Mouse (Mus musculus) thymus, adult 2 months (tissue): ENCODE data around the gene Pced1b. TPM values are rescaled to one million over a fixed set of nuclear protein-coding genes. Genes with fewer than 3 reads are reported as not detected.

ENCODE experiments used
- DNase-seq: peaks from one replicate; pipeline ENCODE4 v3.0.0; 2021
- H3K27ac ChIP-seq: fragments of 200-500 bp; 2 replicates; pipeline ENCODE4 v1.5.1; 2012; ENCODE audit warnings: low read length, control low read depth; ENCODE audit not compliant: control insufficient read depth, insufficient read depth
- H3K27me3 ChIP-seq: fragments of 200-500 bp; 2 replicates; pipeline ENCODE4 v1.6.1; 2012; ENCODE audit warnings: mild to moderate bottlenecking, low read length, moderate library complexity, mixed read lengths; ENCODE audit not compliant: control insufficient read depth, insufficient read depth
- H3K36me3 ChIP-seq: fragments of 200-500 bp; 2 replicates; pipeline ENCODE4 v1.6.1; 2012; ENCODE audit warnings: mild to moderate bottlenecking, low read length, moderate library complexity; ENCODE audit not compliant: control insufficient read depth, insufficient read depth
- H3K4me1 ChIP-seq: fragments of 200-500 bp; replicated peaks from 2 replicates; pipeline ENCODE4 v1.6.1; 2012; ENCODE audit warnings: low read length; ENCODE audit not compliant: control insufficient read depth, insufficient read depth
- H3K4me3 ChIP-seq: fragments of 200-500 bp; 2 replicates; pipeline ENCODE4 v1.5.1; 2012; ENCODE audit warnings: mild to moderate bottlenecking, low read length, control low read depth, moderate library complexity; ENCODE audit not compliant: control insufficient read depth, insufficient read depth
- CTCF ChIP-seq: fragments of 200-500 bp; IDR thresholded peaks from 2 replicates; pipeline ENCODE4 v1.5.1; 2012; ENCODE audit warnings: mild to moderate bottlenecking, control low read depth, low read length, moderate library complexity, borderline replicate concordance; ENCODE audit not compliant: control insufficient read depth, poor library complexity, insufficient read depth; ENCODE audit errors: extremely low read depth
- POLR2A ChIP-seq: fragments of 200-500 bp; IDR thresholded peaks from 2 replicates; pipeline ENCODE4 v1.6.1; 2012; ENCODE audit warnings: mild to moderate bottlenecking, low read length, control low read depth, moderate library complexity; ENCODE audit not compliant: control insufficient read depth, poor library complexity, insufficient read depth; ENCODE audit errors: extremely low read depth
- WGBS: fragments of 180-500 bp; shearing (Covaris S2); methylation state at CpG from one replicate; pipeline ENCODE4 v1.1.7; 2018; 5-methylcytosine and 5-hydroxymethylcytosine counted together
- polyA plus RNA-seq: library from polyadenylated mRNA; depleted of rRNA; stranded (reverse); fragments of >200 nt; gene quantifications from 2 replicates; pipeline ENCODE4 v1.2.3, GENCODE M21; 2012

Gene Pced1b
- polyA plus RNA-seq, 1 experiment = 26.7 TPM

DNA sequence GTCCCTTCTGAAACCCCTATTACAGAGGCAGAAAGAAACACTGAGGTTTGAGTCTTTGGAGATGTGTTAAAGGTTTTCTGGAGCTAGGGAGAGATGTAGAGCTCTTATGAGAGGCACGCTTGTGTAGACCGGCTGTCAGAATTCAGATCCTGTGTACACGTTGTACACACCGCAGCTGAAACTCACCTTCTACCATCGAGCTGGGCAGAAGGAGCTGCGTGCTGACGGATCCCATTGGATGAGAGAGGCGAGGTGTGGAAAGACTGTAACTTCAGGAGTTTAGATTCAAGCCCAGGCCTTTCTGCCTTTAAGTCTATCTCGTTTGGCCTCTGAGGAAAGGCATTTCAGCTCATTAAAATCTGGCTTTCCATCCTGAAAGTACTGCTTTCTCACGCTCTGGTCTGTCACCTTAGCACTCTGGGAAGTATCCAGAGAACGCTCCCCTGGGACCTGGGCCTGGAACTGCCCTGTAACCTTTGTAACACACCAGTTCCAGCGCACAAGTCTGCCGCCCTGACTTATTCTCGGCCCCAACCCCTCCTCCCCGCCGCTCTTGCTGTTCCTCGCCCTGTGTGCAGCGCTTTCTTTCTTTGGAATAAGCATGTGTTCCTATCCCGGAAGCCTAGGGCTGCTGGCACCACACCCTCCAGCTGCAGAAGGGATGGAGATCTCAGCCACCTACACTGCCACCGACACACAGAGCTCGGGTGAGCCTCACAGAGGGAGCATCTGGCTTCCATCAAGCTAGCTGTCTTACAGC, 44.6 kb downstream of the Pced1b start:
- Histone ChIP-seq H3K4me3 (no peak overlapping the region), H3K4me1 (no peaks in the 10 kb centered on the region), H3K36me3 (no peaks in the 10 kb centered on the region), H3K27me3 (no peaks in the 10 kb centered on the region), H3K27ac (no peak overlapping the region)
- TF ChIP-seq CTCF = no peak
- no peak for TF ChIP-seq POLR2A
- WGBS = 95% methylated on average over 21 of the region's 21 CpGs
- DNase-seq = no peak

DNA sequence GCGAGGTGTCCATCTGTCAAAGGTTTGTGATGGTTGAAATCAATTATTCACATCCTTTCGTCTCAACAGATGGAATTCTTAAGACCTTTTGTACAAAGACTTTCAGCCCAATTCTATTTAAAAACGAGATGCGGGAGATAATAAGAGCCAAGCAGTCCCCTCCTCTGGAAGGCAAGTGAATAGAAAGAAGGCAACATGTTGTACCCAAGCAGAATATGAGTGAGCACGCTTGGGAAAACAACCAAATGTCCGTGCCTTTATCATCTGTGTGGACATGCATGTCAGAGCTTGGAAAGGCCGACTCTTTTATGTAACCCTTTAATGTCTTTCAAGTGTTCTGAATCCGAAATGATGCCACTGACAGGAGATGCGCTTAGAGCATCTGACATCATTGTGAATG, 61.0 kb downstream of the Pced1b start:
- no peak for TF ChIP-seq CTCF
- no peak for TF ChIP-seq POLR2A
- no peaks in the 10 kb centered on the region for H3K4me1 ChIP-seq
- no peaks in the 10 kb centered on the region for H3K36me3 ChIP-seq
- H3K27me3 ChIP-seq = no peaks in the 10 kb centered on the region
- H3K4me3 ChIP-seq = no peak overlapping the region
- 92% methylated on average over 9 of the region's 9 CpGs for WGBS
- no peak for DNase-seq
- no peak overlapping the region for H3K27ac ChIP-seq

DNA sequence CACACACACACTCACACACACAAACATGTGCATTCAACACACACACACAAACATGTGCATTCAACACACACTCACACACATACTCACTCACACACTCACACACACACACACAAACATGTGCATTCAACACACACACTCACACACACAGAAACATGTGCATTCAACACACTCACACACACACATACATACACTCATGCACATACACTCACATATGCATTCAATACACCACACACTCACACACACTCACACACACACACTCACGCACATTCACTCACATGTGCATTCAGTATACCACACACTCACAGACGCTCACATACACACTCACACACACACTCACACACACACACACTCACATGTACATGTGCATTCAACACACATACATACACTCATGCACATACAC, 62.6 kb downstream of the Pced1b start:
- Histone ChIP-seq H3K4me1 (no peaks in the 10 kb centered on the region), H3K4me3 (no peak overlapping the region), H3K27ac (no peak overlapping the region), H3K27me3 (no peaks in the 10 kb centered on the region), H3K36me3 (no peaks in the 10 kb centered on the region)
- WGBS = 97% methylated on average over 2 of the region's 2 CpGs
- no peak for DNase-seq
- TF ChIP-seq CTCF (no peak), POLR2A (no peak)

DNA sequence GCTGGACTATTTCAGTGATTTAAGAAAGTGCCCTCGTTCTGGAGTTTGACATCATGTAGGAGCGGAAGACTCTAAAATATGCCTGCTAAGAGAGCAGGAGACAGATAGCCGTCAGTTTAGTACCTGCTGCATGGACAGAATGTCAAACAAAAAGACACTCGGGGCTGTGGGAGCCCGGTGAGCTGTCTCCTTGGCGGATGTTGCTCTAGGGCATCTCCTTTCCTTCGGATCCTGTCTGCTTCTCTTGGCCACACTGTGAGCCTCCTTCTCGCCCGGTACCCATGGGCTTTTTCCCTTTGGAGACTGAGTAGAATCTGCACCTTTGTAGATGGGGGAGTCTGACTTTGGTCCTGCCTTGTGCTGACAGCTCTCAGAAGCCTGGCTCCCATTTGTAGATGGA, 63.3 kb downstream of the Pced1b start:
- Histone ChIP-seq H3K4me3 (no peak overlapping the region), H3K27ac (no peak overlapping the region), H3K4me1 (no peaks in the 10 kb centered on the region), H3K27me3 (no peaks in the 10 kb centered on the region), H3K36me3 (no peaks in the 10 kb centered on the region)
- no peak for DNase-seq
- WGBS = 95% methylated on average over 9 of the region's 9 CpGs
- TF ChIP-seq CTCF = no peak
- no peak for TF ChIP-seq POLR2A

DNA sequence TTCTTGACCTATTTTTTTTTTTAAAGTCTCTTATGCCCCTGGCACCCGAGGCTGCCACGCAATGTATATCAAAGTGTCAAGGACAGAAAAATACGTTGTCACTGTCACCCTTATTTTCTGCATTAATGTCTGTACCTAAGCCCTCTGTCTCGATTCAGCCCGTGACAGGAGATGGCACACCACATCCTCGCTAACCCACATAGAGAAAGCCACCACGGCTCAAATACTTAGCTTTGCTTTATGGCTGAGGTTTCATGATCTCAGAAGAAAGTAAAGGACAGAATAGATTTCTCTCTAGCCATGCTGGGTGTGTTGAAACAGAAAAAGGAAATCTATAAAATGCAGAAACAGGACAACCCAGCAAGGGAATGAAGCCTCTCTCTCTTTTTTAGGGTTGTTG, 64.3 kb downstream of the Pced1b start:
- H3K4me1 ChIP-seq = no peaks in the 10 kb centered on the region
- 17% methylated on average over 7 of the region's 7 CpGs for WGBS
- H3K27me3 ChIP-seq = no peaks in the 10 kb centered on the region
- peak; percentile 6 for DNase-seq
- TF ChIP-seq CTCF (no peak), POLR2A (no peak)
- no peaks in the 10 kb centered on the region for H3K36me3 ChIP-seq
- H3K27ac ChIP-seq = no peak overlapping the region
- H3K4me3 ChIP-seq = no peak overlapping the region

DNA sequence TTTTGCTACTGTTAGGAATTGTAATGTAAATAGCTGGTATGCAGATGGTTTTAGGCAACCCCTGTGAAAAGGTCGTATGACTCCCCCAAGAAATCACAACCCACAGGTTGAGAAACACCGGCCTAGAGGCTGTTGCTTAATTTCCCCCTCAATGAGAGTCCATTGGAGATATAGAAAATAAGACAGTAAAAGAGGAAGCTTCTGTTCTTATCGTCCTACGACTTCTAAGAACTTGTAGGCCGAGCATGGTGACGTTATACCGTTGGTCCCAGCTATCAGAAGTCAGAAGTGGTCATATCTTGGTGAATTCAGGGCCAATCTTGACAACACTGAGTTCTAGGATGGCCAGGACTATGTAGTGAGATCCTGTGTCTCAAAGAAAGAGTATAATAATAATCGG, 65.0 kb downstream of the Pced1b start:
- H3K27me3 ChIP-seq = no peaks in the 10 kb centered on the region
- H3K36me3 ChIP-seq = no peaks in the 10 kb centered on the region
- no peak overlapping the region for H3K27ac ChIP-seq
- 46% methylated on average over 8 of the region's 8 CpGs for WGBS
- H3K4me3 ChIP-seq = no peak overlapping the region
- TF ChIP-seq CTCF (no peak), POLR2A (no peak)
- no peak for DNase-seq
- H3K4me1 ChIP-seq = no peaks in the 10 kb centered on the region

DNA sequence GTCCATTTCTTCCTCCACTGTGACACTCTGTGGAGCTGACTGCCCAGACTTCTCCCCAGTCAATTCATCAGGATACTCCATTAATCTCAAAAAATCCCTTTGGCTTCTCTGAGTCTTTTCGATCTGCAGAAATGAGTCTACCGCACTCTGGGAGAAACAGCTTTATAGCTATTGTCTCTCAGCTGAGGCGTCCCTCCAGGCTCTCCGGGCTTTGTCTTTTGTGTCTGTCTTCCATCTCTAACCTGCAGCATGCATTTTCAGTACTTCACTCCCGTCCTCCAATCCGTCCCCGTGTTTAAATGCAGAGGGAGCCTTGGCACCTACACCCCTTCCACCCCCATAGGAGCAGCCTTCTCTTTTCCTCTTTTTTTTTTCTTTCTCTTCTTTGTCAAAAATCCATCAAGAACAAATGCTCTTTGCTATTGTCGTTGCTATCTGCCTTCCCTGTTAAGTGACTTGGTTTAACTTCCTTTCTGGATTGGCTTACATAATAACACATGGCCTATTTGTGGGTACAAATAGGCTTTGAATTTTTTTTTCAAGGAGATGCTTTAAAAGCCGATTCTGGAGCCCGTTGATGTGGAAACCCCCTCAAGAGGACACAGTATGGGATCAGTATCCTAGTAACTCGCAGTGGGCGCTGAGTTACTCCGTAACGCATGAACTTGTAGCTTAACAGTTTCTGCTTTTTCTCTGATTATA, 68.0 kb downstream of the Pced1b start:
- Histone ChIP-seq H3K27me3 (no peaks in the 10 kb centered on the region), H3K27ac (no peak overlapping the region), H3K36me3 (no peaks in the 10 kb centered on the region), H3K4me1 (no peaks in the 10 kb centered on the region), H3K4me3 (no peak overlapping the region)
- TF ChIP-seq POLR2A (no peak), CTCF (no peak)
- no peak for DNase-seq
- 91% methylated on average over 14 of the region's 14 CpGs for WGBS

DNA sequence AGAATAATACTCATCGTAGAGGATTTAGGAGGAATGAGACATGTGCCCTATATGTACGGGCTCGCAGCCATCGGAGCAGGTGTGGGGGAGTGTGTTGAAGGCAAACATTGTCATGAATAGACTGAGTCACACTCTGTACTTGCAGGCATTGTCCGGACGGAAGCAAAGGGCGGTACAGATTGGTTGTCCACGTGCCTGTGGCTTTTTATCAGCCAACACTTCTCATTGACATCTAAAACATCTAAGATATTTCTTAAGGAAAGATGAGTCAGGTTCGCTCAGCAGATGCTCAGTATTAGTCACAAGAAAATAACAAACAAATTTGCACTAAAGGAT, 68.5 kb downstream of the Pced1b start:
- WGBS = 90% methylated on average over 9 of the region's 9 CpGs
- no peak for TF ChIP-seq POLR2A
- TF ChIP-seq CTCF = no peak
- Histone ChIP-seq H3K4me1 (no peaks in the 10 kb centered on the region), H3K4me3 (no peak overlapping the region), H3K27ac (no peak overlapping the region), H3K36me3 (no peaks in the 10 kb centered on the region), H3K27me3 (no peaks in the 10 kb centered on the region)
- DNase-seq = no peak
